Mouse (Mus musculus): Measurements from ENCODE around the gene Dennd2d. TPM values are rescaled to one million over a fixed set of nuclear protein-coding genes. Genes with fewer than 3 reads are reported as not detected.
A peak's percentile ranks its signal among the peaks of the same experiment; 100 is the strongest.

Dennd2d gene
- total RNA-seq, 2 experiments from 2014 or later = 18.8 to 22.1 TPM

GRCm38 (mm10) chr3:106495346-106496044 lies 13.3 kb downstream of the Dennd2d start:
- peak; percentile 49 for ATAC-seq (replicated peaks; ENCODE audit: poor library complexity, severe bottlenecking)

GRCm38 (mm10) chr3:106496045-106496721 lies 14.0 kb downstream of the Dennd2d start:
- peak; percentile 89 for ATAC-seq (replicated peaks; ENCODE audit: poor library complexity, severe bottlenecking)

- 0 out of 2 replicates have a peak, but pooled peaks have one; percentile 12 for ATAC-seq (replicated peaks; ENCODE audit: poor library complexity, severe bottlenecking)
Observed at GRCm38 (mm10) chr3:106496996-106497395, 14.8 kb downstream of the Dennd2d start.

GRCm38 (mm10) chr3:106500510-106500909 lies 18.3 kb downstream of the Dennd2d start:
- no peak for ATAC-seq (replicated peaks; ENCODE audit: poor library complexity, severe bottlenecking)

GRCm38 (mm10) chr3:106502892-106503291 lies 20.7 kb downstream of the Dennd2d start:
- ATAC-seq (replicated peaks; ENCODE audit: poor library complexity, severe bottlenecking) = no peak

GRCm38 (mm10) chr3:106510669-106511068 lies 28.5 kb downstream of the Dennd2d start:
- ATAC-seq (replicated peaks; ENCODE audit: poor library complexity, severe bottlenecking) = no peak

GRCm38 (mm10) chr3:106515016-106515415 lies 32.8 kb downstream of the Dennd2d start:
- ATAC-seq (replicated peaks; ENCODE audit: poor library complexity, severe bottlenecking) = no peak

- ATAC-seq (replicated peaks; ENCODE audit: poor library complexity, severe bottlenecking) = no peak
Observed at GRCm38 (mm10) chr3:106522730-106523129, 40.5 kb downstream of the Dennd2d start.

GRCm38 (mm10) chr3:106526411-106526810 lies 44.2 kb downstream of the Dennd2d start:
- ATAC-seq (replicated peaks; ENCODE audit: poor library complexity, severe bottlenecking) = no peak

- ATAC-seq (replicated peaks; ENCODE audit: poor library complexity, severe bottlenecking) = no peak
Observed at GRCm38 (mm10) chr3:106528032-106528431, 45.8 kb downstream of the Dennd2d start.

GRCm38 (mm10) chr3:106533277-106533676 lies 51.1 kb downstream of the Dennd2d start:
- no peak for ATAC-seq (replicated peaks; ENCODE audit: poor library complexity, severe bottlenecking)

GRCm38 (mm10) chr3:106544721-106545316 lies 62.6 kb downstream of the Dennd2d start:
- no peak for ATAC-seq (replicated peaks; ENCODE audit: poor library complexity, severe bottlenecking)

- peak; percentile 90 for ATAC-seq (replicated peaks; ENCODE audit: poor library complexity, severe bottlenecking)
Observed at GRCm38 (mm10) chr3:106547171-106547923, 65.1 kb downstream of the Dennd2d start, which contains the start of the genes Dram2 and Cept1. Dram2 (plus strand) TSS chr3:106547798. Cept1 (minus strand) TSS chr3:106547802.

GRCm38 (mm10) chr3:106547924-106548539 lies 65.8 kb downstream of the Dennd2d start:
- peak; percentile 20 for ATAC-seq (replicated peaks; ENCODE audit: poor library complexity, severe bottlenecking)

GRCm38 (mm10) chr3:106548971-106549370 lies 66.8 kb downstream of the Dennd2d start:
- no peak for ATAC-seq (replicated peaks; ENCODE audit: poor library complexity, severe bottlenecking)

Other genes with a start within 250 kb of the Dennd2d start
- gene Chil6, start 76.2 kb upstream of the Dennd2d start, total RNA-seq (2014; fragmentation: Nextera tagmentation) = not detected in 2 replicates
- gene Chil6, start 76.2 kb upstream of the Dennd2d start, total RNA-seq (2017) = not detected in 2 replicates
- gene Dram2, start 65.4 kb downstream of the Dennd2d start, total RNA-seq (2014; fragmentation: Nextera tagmentation) = 11.1 and 32.5 TPM in 2 replicates
- gene Dram2, start 65.4 kb downstream of the Dennd2d start, total RNA-seq (2017) = 13.2 and 26.4 TPM in 2 replicates
- gene Cept1, start 65.4 kb downstream of the Dennd2d start, total RNA-seq (2014; fragmentation: Nextera tagmentation) = 33.0 and 34.0 TPM in 2 replicates
- 84.5 and 103 TPM in 2 replicates for gene Cept1, start 65.4 kb downstream of the Dennd2d start, total RNA-seq (2017)
- 26.9 and 36.1 TPM in 2 replicates for gene Lrif1, start 202.6 kb downstream of the Dennd2d start, total RNA-seq (2014; fragmentation: Nextera tagmentation)
- 25.4 and 31.0 TPM in 2 replicates for gene Lrif1, start 202.6 kb downstream of the Dennd2d start, total RNA-seq (2017)

Data from granulocyte monocyte progenitor cell, adult 5-6 weeks (primary cell).